Mouse (Mus musculus) liver, adult 2 months (tissue): ENCODE data around the gene Taf1b. TPM values are rescaled to one million over a fixed set of nuclear protein-coding genes. Genes with fewer than 3 reads are reported as not detected.
"Not testable (repeated sequence)": the region's sequence is repeated elsewhere in the genome, so short reads cannot be mapped to it uniquely, and the experiment has no call there.

Source experiments
- DNase-seq: peaks from one replicate; pipeline ENCODE4 v3.0.0-alpha.2; 2011; ENCODE audit warnings: low read depth, low spot score; ENCODE audit errors: extremely low read depth
- H3K27ac ChIP-seq: fragments of 200-500 bp; replicated peaks from 2 replicates; pipeline ENCODE4 v1.5.1; 2012; ENCODE audit warnings: low read depth, mild to moderate bottlenecking, control low read depth, inconsistent platforms, low read length; ENCODE audit not compliant: insufficient read depth
- H3K27me3 ChIP-seq: fragments of 200-500 bp; 2 replicates; pipeline ENCODE4 v1.6.1; 2012; ENCODE audit warnings: mild to moderate bottlenecking, moderate library complexity, low read length, inconsistent platforms; ENCODE audit not compliant: control insufficient read depth, insufficient read depth
- H3K36me3 ChIP-seq: fragments of 200-500 bp; 2 replicates; pipeline ENCODE4 v1.6.1; 2012; ENCODE audit warnings: low read length, inconsistent platforms; ENCODE audit not compliant: control insufficient read depth, insufficient read depth
- H3K4me1 ChIP-seq: fragments of 200-500 bp; 2 replicates; pipeline ENCODE4 v1.6.1; 2011; ENCODE audit warnings: low read length; ENCODE audit not compliant: control insufficient read depth, insufficient read depth
- H3K4me3 ChIP-seq: fragments of 200-500 bp; 2 replicates; pipeline ENCODE4 v1.5.1; 2011; ENCODE audit warnings: low read depth, mild to moderate bottlenecking, control low read depth, low read length, moderate library complexity; ENCODE audit not compliant: insufficient read depth
- H3K79me2 ChIP-seq: fragments of 200-500 bp; 2 replicates; pipeline ENCODE4 v1.6.1; 2012; ENCODE audit warnings: inconsistent platforms, mild to moderate bottlenecking, low read length, moderate library complexity; ENCODE audit not compliant: control insufficient read depth, insufficient read depth
- H3K9ac ChIP-seq: fragments of 200-500 bp; 2 replicates; pipeline ENCODE4 v1.6.1; 2012; ENCODE audit warnings: low read depth, mild to moderate bottlenecking, control low read depth, inconsistent platforms, low read length
- CTCF ChIP-seq: fragments of 200-500 bp; IDR thresholded peaks from 2 replicates; pipeline ENCODE4 v1.5.1; 2011; ENCODE audit warnings: low read depth, low read length, control low read depth
- POLR2A ChIP-seq: fragments of 200-500 bp; IDR thresholded peaks from 2 replicates; pipeline ENCODE4 v1.6.1; 2011; ENCODE audit warnings: low read length, control low read depth; ENCODE audit not compliant: insufficient read depth; ENCODE audit errors: extremely low read depth
- WGBS: fragments of 180-500 bp; shearing (Covaris S2); methylation state at CpG from one replicate; pipeline ENCODE4 v1.1.7; 2018; 5-methylcytosine and 5-hydroxymethylcytosine counted together
- polyA plus RNA-seq: library from polyadenylated mRNA; depleted of rRNA; stranded (reverse); fragments of >200 nt; gene quantifications from 2 replicates; pipeline ENCODE4 v1.2.3, GENCODE M21; 2012
- total RNA-seq: library from RNA; depleted of rRNA; stranded (reverse); fragments of >200 nt; gene quantifications from 2 replicates; pipeline ENCODE4 v1.2.3, GENCODE M21; 2014

Gene Taf1b
- total and polyA plus RNA-seq, 2 experiments: 3.1 to 8.3 TPM

GRCm38 (mm10) chr12:24473221-24473620, 24.9 kb upstream of the Taf1b start:
- Histone ChIP-seq H3K27ac (no peak overlapping the region), H3K9ac (no peak overlapping the region), H3K27me3 (no peaks in the 10 kb centered on the region), H3K4me1 (no peaks in the 10 kb centered on the region), H3K79me2 (no peaks in the 10 kb centered on the region), H3K4me3 (no peak overlapping the region), H3K36me3 (no peaks in the 10 kb centered on the region)
- WGBS: 63% methylated on average over 3 of the region's 3 CpGs
- TF ChIP-seq POLR2A: no peak
- TF ChIP-seq CTCF: no peak
- no peak for DNase-seq

- Histone ChIP-seq H3K9ac (no peak overlapping the region), H3K79me2 (no peaks in the 10 kb centered on the region), H3K27ac (no peak overlapping the region), H3K27me3 (0 out of 2 replicates have a peak, but pooled peaks cover 2% of the 10 kb centered on the region), H3K4me3 (no peak overlapping the region), H3K4me1 (no peaks in the 10 kb centered on the region), H3K36me3 (no peaks in the 10 kb centered on the region)
- no peak for TF ChIP-seq CTCF
- no peak for TF ChIP-seq POLR2A
- no peak for DNase-seq
- WGBS: 96% methylated on average over 4 of the region's 4 CpGs
Measured at GRCm38 (mm10) chr12:24484930-24485329, 13.2 kb upstream of the Taf1b start.

- DNase-seq: no peak
- Histone ChIP-seq H3K36me3 (no peaks in the 10 kb centered on the region), H3K27ac (no peak overlapping the region), H3K79me2 (no peaks in the 10 kb centered on the region), H3K4me3 (no peak overlapping the region), H3K4me1 (no peaks in the 10 kb centered on the region), H3K9ac (no peak overlapping the region), H3K27me3 (0 out of 2 replicates have a peak, but pooled peaks cover 2% of the 10 kb centered on the region)
- 77% methylated on average over 1 of the region's 1 CpGs for WGBS
- no peak for TF ChIP-seq CTCF
- TF ChIP-seq POLR2A: no peak
Measured at GRCm38 (mm10) chr12:24486882-24487281, 11.3 kb upstream of the Taf1b start.

- DNase-seq, H3K4me3 ChIP-seq, H3K79me2 ChIP-seq, H3K36me3 ChIP-seq, H3K4me1 ChIP-seq, H3K27ac ChIP-seq, H3K9ac ChIP-seq, H3K27me3 ChIP-seq: not testable (repeated sequence)
- 81% methylated on average over 3 of the region's 3 CpGs for WGBS
Measured at GRCm38 (mm10) chr12:24492507-24492906, 5.7 kb upstream of the Taf1b start.

GRCm38 (mm10) chr12:24493011-24493410, 5.1 kb upstream of the Taf1b start:
- H3K27ac ChIP-seq: no peak overlapping the region
- no peaks in the 10 kb centered on the region for H3K27me3 ChIP-seq
- WGBS: 70% methylated on average over 9 of the region's 9 CpGs
- DNase-seq: no peak
- H3K4me3 ChIP-seq: no peak overlapping the region
- no peaks in the 10 kb centered on the region; the same call in 1 of the 2 replicates for H3K4me1 ChIP-seq
- TF ChIP-seq CTCF (no peak), POLR2A (no peak)
- H3K9ac ChIP-seq: peak overlapping the region; percentile 47
- no peaks in the 10 kb centered on the region for H3K79me2 ChIP-seq
- H3K36me3 ChIP-seq: no peaks in the 10 kb centered on the region

- Histone ChIP-seq H3K27ac (no peak overlapping the region), H3K4me1 (peaks cover 3% of the 10 kb centered on the region; the same call in 1 of the 2 replicates), H3K9ac (no peak overlapping the region), H3K27me3 (no peaks in the 10 kb centered on the region), H3K4me3 (peak overlapping the region; percentile 22; the same call in 1 of the 2 replicates), H3K79me2 (no peaks in the 10 kb centered on the region), H3K36me3 (no peaks in the 10 kb centered on the region)
- TF ChIP-seq CTCF (no peak), POLR2A (no peak)
- WGBS: 64% methylated on average over 30 of the region's 30 CpGs
- DNase-seq: no peak
Measured at GRCm38 (mm10) chr12:24493412-24493811, 4.7 kb upstream of the Taf1b start.

GRCm38 (mm10) chr12:24494791-24495190, 3.4 kb upstream of the Taf1b start:
- H3K27me3 ChIP-seq, H3K4me3 ChIP-seq, H3K79me2 ChIP-seq, H3K27ac ChIP-seq, H3K9ac ChIP-seq, DNase-seq, H3K4me1 ChIP-seq, H3K36me3 ChIP-seq: not testable (repeated sequence)
- WGBS: 69% methylated on average over 3 of the region's 3 CpGs

- not testable (repeated sequence) for H3K27ac ChIP-seq, H3K79me2 ChIP-seq, H3K4me1 ChIP-seq, H3K27me3 ChIP-seq, H3K36me3 ChIP-seq, DNase-seq
- peak overlapping the region; percentile 73 for H3K4me3 ChIP-seq
- WGBS: 3% methylated on average over 9 of the region's 9 CpGs
- peak overlapping the region; percentile 72 for H3K9ac ChIP-seq
Measured at GRCm38 (mm10) chr12:24498841-24499485, 804 bp downstream of the Taf1b start.
